Mouse (Mus musculus) layer of hippocampus, adult 18-20 months (tissue): ENCODE data around the gene Kif21a. TPM values are rescaled to one million over a fixed set of nuclear protein-coding genes. Genes with fewer than 3 reads are reported as not detected.

Source experiments
- DNase-seq, 2 experiments: peaks; one replicate each; pipeline ENCODE4 v3.0.0; 2022; ENCODE audit warnings: low spot score in 2 of 2
- total RNA-seq, 2 experiments: library from RNA; stranded (reverse); gene quantifications; 2 replicates each; pipeline ENCODE4 v1.2.3; 2021

Gene Kif21a
- total RNA-seq, 2 experiments from 2014 or later: 131 to 133 TPM

GRCm38 (mm10) chr15:91018161-91018860 is 31.4 kb downstream of the Kif21a start:
- peak; percentile 44 to 72 for DNase-seq

DNA sequence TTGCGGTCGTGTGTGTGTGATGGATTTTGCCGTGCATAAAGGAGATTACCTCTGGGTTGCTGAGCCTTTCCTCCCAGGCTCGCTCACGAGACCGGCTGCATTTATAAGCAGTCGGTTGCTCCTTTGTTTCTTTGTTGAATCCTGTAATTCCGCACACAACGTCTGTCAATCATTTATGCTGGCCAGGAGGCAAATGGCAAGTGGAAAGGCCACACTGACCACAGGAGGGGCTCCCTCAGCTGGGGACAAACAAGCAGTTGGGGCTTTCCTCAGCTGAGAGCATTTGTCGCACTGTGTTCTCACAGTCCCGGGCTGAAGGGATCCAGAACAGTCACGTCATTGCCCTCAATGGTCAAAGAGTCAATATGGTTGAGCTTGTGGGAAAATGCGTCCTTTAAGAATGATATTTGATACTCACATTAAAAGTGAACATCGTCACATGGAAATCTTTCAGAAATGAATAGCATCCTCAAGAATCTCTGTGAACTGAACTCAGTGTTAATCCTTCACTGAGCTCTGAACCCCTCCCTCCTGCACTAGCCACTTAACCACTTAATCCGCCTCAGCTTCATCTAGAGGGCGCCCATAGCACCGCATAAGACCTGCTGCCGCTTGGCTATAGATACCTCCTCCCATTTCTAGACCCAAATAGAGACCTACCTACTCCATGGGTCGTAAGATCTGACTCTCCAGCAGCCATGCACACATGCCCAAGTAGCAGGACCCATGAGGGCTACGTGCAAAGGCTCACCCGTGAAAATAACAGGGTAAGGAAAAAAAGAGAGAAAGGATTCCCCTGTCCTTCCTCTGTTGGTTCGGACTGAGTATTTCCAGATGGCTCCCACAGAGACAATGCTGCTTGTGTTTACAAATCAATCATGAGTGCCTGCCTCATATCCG is 32.2 kb downstream of the Kif21a start:
- peak in 1 of 2 experiments; percentile 58 for DNase-seq

GRCm38 (mm10) chr15:91016366-91016765 is 33.4 kb downstream of the Kif21a start:
- no peak for DNase-seq

DNA sequence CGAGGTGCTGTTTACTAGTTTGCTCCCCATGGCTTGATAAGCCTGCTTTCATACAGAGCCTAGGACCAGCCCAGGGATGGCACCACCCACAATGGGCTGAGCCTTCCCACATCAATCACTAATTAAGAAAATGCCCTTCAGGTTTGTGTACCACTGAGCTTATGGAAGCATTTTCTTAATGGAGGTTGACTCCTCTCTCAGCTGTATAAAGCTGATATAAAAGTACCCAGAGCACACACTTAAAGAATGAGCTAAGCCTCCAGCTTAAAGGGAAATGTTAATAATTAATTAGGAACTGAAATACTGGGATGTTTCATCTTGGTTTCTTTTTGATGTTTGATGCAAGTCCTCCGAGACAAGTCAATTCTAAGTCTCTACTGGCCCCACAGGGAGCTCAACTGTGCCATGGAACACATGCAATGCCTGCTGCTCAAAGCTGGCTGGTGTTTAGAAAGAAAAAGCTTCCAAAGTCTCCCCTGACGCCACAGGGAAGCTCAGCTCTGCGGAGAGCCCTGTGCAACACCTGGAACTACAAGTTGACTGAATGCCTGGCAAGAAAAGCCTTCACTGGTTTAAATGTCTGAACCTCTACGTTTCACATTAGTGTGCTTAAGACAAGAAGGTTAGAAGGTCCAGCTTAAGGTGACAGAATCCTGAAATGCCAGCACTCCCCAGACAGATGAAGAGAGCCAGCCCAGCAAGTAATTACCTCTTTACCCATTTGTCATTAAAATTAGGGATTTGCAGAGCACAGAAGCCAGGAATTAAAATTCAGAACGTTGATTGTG is 36.8 kb downstream of the Kif21a start:
- no peak for DNase-seq

- DNase-seq: no peak
These were observed 39.5 kb downstream of the Kif21a start for GRCm38 (mm10) chr15:91010218-91010617.

DNA sequence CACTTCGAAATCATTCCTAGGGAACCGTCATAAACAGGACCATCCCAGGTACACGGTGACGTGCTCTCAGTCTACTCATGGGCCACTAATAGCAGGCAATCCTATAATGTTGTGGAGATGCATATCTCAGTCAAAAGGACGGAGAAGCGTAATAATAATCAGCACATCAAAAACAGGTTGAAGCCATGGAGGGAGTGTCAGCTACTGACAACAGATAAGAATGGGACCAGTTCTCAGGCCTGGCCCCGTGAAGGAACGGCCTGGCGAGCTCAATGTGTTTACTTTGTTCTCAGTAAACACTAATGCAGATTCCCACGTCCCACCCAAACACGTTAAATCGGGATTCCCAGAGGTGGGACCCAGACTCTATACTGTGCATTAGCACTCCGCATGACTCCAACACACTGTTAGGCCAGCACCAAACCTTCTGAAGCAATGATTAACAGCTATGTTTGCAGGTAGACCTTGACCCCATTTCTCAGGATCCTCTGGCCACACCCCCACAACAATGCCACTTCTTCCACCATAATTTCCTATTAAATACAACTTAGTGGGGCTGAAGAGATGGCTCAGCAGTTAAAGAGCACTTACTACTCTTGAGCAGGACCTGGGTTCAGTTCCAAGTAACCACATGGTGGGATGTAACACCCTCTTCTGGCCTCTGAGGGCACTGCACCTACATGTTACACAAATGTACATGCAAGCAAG is 42.5 kb downstream of the Kif21a start:
- no peak for DNase-seq

- no peak for DNase-seq
These were observed 45.0 kb downstream of the Kif21a start for GRCm38 (mm10) chr15:91004726-91005125.

- no peak for DNase-seq
These were observed 48.6 kb downstream of the Kif21a start for GRCm38 (mm10) chr15:91001037-91001616.

DNA sequence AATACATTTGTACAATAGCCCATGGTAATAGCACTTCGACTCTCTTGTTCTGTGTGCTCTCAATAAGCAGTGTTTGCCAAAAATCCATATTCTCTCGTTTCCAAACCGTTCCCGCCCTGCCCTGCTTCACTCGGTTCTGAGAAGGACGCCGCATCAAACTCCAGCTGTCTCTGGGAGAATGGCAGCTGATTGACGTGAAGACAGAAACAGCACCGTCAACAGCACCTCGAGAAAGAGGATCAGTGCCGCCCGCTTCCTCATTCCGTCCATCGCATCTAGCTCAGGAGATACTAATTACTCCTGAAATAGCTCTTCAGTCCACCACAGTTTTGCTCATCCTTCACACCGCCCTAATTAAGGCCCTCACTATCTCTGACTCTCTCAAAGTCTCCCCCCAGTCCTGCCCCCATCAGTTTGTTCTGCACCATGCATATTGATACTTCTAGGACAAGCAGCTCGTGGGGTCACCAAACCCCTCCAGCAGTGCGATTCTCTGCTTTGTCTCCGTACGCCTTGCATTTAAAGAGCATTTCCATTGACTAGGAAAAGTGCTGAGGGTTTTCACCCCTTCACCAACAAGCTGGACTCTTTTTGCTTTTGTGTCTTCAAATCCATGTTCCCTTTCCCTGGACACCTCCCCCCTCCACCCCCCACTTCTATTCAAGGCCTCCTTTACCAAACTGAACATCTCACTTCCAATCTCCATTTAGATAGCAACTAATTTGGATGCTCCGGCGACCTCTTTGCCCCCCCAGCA is 49.3 kb downstream of the Kif21a start:
- DNase-seq: no peak

DNA sequence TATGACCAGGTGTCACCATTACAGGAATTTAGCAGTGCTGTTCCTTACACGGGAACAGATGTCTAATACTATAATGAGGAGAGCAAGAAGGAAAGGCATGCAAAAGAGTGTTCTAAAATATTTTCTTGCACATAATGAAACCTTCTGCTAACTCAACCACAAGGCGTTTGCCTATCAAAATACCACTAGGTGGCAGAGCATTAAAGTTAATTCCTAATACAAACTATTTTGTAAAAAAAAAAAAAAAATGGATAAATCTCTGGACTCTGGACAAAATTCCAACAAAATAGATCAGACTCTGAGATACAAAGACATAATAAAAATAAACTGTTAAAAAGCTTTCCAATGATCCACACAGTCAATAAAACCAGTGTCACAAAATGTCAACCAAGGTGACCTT is 56.9 kb downstream of the Kif21a start:
- no peak for DNase-seq

- DNase-seq: no peak
These were observed 57.4 kb downstream of the Kif21a start for GRCm38 (mm10) chr15:90992388-90992787.

GRCm38 (mm10) chr15:90991843-90992242 is 57.9 kb downstream of the Kif21a start:
- no peak for DNase-seq

DNA sequence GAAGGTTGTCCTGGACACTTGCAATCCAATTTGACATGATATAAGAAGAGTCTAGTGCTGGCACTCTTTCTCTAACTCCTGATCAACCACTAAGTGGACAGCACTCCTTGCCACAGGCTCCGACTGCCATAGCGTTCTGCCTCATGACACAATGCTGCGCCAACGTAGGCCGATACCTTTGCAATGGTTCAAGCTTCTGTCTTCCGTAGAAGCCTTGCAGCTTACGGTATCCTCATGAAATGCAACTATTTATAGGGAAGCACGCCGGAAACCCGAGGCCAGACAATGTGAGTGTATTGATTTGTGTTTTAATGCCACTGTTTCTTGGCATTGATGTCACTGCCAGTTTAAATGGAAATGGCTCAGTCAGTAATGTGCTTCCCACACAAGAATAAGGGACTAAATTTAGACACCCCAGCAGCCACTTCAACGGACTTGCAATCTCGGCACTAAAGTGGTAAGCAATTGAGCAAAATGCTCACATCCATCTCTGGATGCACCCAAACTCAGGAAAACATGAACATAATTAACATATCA is 62.0 kb downstream of the Kif21a start:
- DNase-seq: peak in 1 of 2 experiments; percentile 33

DNA sequence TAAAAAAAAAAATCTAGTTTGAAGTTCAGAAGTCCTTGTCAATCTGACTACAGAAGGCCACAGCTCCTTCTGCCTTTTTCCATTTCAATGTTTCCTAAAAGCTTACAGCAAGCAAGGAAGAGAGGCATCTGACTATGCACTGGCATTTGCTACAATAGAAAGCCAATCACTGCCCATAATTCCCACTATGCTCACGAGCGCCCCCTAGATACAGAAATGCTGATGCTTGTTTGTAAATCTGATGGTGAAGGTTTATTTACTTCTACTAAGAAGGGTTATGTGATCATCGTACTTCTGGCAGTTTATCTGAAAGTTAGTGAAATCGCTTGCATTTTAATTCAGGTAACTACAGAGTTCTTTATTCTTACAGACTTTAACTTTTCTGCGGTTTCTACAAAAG is 73.8 kb downstream of the Kif21a start:
- DNase-seq: no peak

GRCm38 (mm10) chr15:90971914-90972767 is 77.6 kb downstream of the Kif21a start:
- DNase-seq: no peak

DNA sequence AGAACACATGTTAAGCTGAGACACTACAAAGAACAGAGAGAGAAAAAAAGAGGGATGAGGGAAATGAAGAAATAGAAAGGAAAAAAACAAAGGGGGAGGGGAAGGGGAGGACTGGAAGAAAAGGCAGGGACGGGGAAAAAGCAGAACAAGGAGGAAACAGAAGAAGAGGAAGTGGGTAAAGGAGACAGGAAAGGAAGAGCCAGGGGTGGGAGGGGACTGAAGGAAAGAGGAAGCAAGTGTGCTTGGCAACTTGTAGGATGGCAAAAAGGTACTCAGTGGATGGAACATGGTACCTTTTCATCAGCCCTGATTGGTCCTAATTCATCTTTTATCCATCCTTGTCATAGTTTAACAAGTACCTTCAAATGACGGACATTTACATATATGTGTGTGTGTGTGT is 86.4 kb downstream of the Kif21a start:
- DNase-seq: no peak

DNA sequence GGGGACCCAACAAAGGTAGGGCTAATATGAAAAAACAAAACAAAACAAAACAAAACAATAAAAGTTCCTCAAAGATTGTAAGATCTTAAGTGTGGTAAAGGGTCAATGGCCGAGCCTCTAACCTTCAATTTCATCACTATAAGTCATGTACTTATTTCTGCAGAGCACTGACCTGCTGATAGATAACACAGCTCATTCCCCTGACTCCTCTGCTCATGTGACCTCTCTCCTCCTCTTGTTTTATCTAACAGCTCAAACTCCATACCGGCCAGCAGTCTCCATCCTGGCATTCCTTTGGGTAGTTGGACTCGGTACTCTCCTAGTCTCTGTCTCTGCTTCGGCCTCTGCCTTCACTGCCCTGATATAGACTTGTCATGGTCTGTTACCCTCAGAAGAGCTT is 87.2 kb downstream of the Kif21a start:
- DNase-seq: no peak

- no peak for DNase-seq
These were observed 88.8 kb downstream of the Kif21a start for GRCm38 (mm10) chr15:90960831-90961554.
